Mouse (Mus musculus) C2C12 (cell line): ENCODE measurements around the gene Ppp1cc.

Experiments
- CTCF ChIP-seq: IDR thresholded peaks from one replicate; pipeline ENCODE4 v1.5.1; 2011; ENCODE audit not compliant: control insufficient read depth, insufficient read depth, insufficient read length
- MYOD1 ChIP-seq: IDR thresholded peaks from one replicate; pipeline ENCODE4 v1.6.1; 2011; ENCODE audit warnings: low read depth; ENCODE audit not compliant: control insufficient read depth, insufficient read length
- MYOG ChIP-seq: IDR thresholded peaks from one replicate; pipeline ENCODE4 v1.6.1; 2011; ENCODE audit not compliant: control insufficient read depth, insufficient read length; ENCODE audit errors: extremely low read depth
- USF1 ChIP-seq: IDR thresholded peaks from one replicate; pipeline ENCODE4 v1.6.1; 2011; ENCODE audit warnings: low read depth, mild to moderate bottlenecking, control low read depth, moderate library complexity

DNA sequence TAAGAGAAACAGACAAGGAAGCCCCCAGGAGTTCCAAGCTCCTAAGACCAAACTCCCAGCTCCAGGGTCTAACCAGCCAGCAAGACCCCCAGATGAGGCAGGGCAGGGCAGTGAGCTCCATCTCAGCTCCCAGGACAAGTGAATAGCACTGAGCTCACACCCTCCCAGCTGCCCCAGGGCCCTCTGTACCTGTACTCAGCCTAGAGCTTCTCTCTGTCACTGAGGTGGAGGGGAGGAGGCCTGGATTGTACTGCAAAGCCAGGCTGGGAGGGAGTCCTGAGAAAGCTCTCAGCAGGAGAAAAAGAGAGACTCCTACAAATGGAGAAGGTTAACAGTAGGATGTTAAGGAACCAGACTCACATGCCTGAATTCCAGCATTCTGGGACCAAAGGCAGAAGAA, 11.5 kb upstream of the Ppp1cc start:
- TF ChIP-seq CTCF (no peak), MYOG (no peak), MYOD1 (no peak), USF1 (no peak)
